Mouse (Mus musculus): ENCODE results near the gene Thra. TPM values are rescaled to one million over a fixed set of nuclear protein-coding genes. Genes with fewer than 3 reads are reported as not detected.

Gene Thra
- polyA plus RNA-seq, 1 experiment from 2014 or later, result 63.8 TPM

Other genes starting within 250 kb of the Thra start
- 0.16 and 0.19 TPM in 2 replicates for gene Ikzf3, start 194.6 kb upstream of the Thra start, polyA plus RNA-seq (2014; fragmentation: Nextera tagmentation; extraction: Ambion mirVana)
- 0.28 and 0.57 TPM in 2 replicates for gene Zpbp2, start 189.5 kb upstream of the Thra start, polyA plus RNA-seq (2014; fragmentation: Nextera tagmentation; extraction: Ambion mirVana)
- gene Ormdl3, start 153.3 kb upstream of the Thra start, polyA plus RNA-seq (2014; fragmentation: Nextera tagmentation; extraction: Ambion mirVana), result 7.2 and 8.5 TPM in 2 replicates
- not detected in 2 replicates for gene Lrrc3c, start 142.3 kb upstream of the Thra start, polyA plus RNA-seq (2014; fragmentation: Nextera tagmentation; extraction: Ambion mirVana)
- 1.2 and 1.3 TPM in 2 replicates for gene Gm12355, start 115.0 kb upstream of the Thra start, polyA plus RNA-seq (2014; fragmentation: Nextera tagmentation; extraction: Ambion mirVana)
- not detected in 2 replicates for gene Gsdma3, start 114.3 kb upstream of the Thra start, polyA plus RNA-seq (2014; fragmentation: Nextera tagmentation; extraction: Ambion mirVana)
- gene Gsdma2, start 93.9 kb upstream of the Thra start, polyA plus RNA-seq (2014; fragmentation: Nextera tagmentation; extraction: Ambion mirVana), result not detected in 2 replicates
- not detected in 2 replicates for gene Gsdma, start 76.3 kb upstream of the Thra start, polyA plus RNA-seq (2014; fragmentation: Nextera tagmentation; extraction: Ambion mirVana)
- 141 and 149 TPM in 2 replicates for gene Psmd3, start 58.1 kb upstream of the Thra start, polyA plus RNA-seq (2014; fragmentation: Nextera tagmentation; extraction: Ambion mirVana)
- not detected in 2 replicates for gene Csf3, start 39.4 kb upstream of the Thra start, polyA plus RNA-seq (2014; fragmentation: Nextera tagmentation; extraction: Ambion mirVana)
- 43.0 and 48.0 TPM in 2 replicates for gene Med24, start 11.2 kb upstream of the Thra start, polyA plus RNA-seq (2014; fragmentation: Nextera tagmentation; extraction: Ambion mirVana)
- 2.5 and 2.8 TPM in 2 replicates for gene Nr1d1, start 34.7 kb downstream of the Thra start, polyA plus RNA-seq (2014; fragmentation: Nextera tagmentation; extraction: Ambion mirVana)
- gene Msl1, start 54.9 kb downstream of the Thra start, polyA plus RNA-seq (2014; fragmentation: Nextera tagmentation; extraction: Ambion mirVana), result 17.5 and 19.1 TPM in 2 replicates
- 34.5 and 37.3 TPM in 2 replicates for gene Casc3, start 64.3 kb downstream of the Thra start, polyA plus RNA-seq (2014; fragmentation: Nextera tagmentation; extraction: Ambion mirVana)
- gene Rapgefl1, start 96.1 kb downstream of the Thra start, polyA plus RNA-seq (2014; fragmentation: Nextera tagmentation; extraction: Ambion mirVana), result 1.5 and 2.2 TPM in 2 replicates
- gene Wipf2, start 123.0 kb downstream of the Thra start, polyA plus RNA-seq (2014; fragmentation: Nextera tagmentation; extraction: Ambion mirVana), result 5.1 and 5.3 TPM in 2 replicates
- gene Cdc6, start 167.2 kb downstream of the Thra start, polyA plus RNA-seq (2014; fragmentation: Nextera tagmentation; extraction: Ambion mirVana), result 32.5 and 32.9 TPM in 2 replicates
- 42.4 and 43.6 TPM in 2 replicates for gene Rara, start 187.2 kb downstream of the Thra start, polyA plus RNA-seq (2014; fragmentation: Nextera tagmentation; extraction: Ambion mirVana)
- 0.22 TPM in 1 of 2 replicates, not detected in the other for gene Gjd3, start 242.4 kb downstream of the Thra start, polyA plus RNA-seq (2014; fragmentation: Nextera tagmentation; extraction: Ambion mirVana)

Measured in intestine, embryonic 14.5 days (tissue).